Mouse (Mus musculus) forelimb bud, embryonic 11.5 days (tissue): ENCODE data around the gene Dip2a.

Experiments used
- DNase-seq: peaks from one replicate; pipeline ENCODE4 v3.0.0-alpha.2; 2012; ENCODE audit warnings: low read depth, low spot score

The Dip2a gene

GRCm38 (mm10) chr10:76306738-76307137, 38.4 kb downstream of the Dip2a start:
- DNase-seq: no peak

DNA sequence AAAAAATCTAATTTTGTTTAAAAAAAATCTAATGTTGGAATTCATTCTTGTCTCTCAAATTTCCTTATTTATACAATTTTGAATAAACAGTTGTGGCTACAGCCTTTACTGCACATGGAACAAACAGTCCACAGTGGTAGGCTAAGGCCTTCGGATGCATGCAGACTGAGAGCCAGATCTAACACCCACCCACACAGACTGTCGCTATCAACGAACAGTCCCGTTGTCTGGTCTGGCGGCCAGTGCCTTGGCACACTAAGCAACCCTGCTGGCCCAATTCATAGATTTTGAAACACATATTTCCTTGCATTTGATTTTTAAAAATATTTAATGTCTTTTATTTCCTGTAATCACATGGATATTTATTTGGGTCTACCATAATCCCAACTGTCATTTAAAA, 45.0 kb downstream of the Dip2a start:
- DNase-seq: no peak

DNA sequence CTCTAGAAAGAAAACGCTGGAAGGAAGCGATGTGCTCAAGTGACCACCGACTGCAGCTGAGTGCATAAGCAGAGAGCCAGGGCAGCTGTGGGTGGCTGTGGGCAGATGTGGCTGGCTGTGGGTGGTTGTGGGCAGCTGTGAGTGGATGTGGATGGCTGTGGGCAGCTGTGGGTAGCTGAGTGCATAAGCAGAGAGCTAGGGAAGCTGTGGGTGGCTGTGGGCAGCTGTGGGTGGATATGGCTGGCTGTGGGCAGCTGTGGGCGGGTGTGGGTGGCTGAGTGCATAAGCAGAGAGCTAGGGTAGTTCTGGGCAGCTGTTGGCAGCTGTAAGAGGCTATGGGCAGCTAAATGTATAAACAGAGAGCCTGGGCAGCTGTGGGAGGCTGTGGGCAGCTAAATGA, 51.9 kb downstream of the Dip2a start:
- no peak for DNase-seq

- no peak for DNase-seq
Observed at GRCm38 (mm10) chr10:76289936-76290671, 55.0 kb downstream of the Dip2a start.

- DNase-seq: no peak
Observed at GRCm38 (mm10) chr10:76289052-76289451, 56.0 kb downstream of the Dip2a start.

GRCm38 (mm10) chr10:76288268-76288993, 56.7 kb downstream of the Dip2a start:
- peak; percentile 11 for DNase-seq

DNA sequence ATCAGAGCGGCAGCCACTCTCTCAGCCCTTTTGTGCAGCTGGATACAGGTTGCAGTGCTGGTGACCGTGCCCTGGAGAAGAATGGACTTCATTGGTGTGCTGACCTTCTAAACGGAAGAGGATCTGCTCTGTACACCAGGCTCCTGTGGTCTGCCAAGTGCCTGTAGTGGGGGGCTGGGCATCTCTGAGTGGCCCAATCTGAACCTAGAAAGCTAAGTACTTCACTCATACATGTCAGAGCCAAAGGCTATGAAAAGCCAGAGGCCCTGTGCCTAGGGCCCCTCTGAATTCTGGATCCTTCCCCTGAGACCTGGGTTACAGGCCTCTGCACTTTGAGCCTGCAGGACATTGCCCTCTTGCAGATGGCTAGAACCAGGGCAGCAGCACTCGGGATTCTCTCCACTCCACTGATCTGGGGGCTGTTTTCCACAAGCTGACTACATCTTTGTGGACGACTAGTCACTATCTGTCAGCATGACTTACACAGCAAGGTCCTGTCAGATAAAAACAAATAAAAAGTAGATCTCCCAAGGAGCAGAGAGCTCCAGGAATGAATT, 66.5 kb downstream of the Dip2a start:
- DNase-seq: no peak

DNA sequence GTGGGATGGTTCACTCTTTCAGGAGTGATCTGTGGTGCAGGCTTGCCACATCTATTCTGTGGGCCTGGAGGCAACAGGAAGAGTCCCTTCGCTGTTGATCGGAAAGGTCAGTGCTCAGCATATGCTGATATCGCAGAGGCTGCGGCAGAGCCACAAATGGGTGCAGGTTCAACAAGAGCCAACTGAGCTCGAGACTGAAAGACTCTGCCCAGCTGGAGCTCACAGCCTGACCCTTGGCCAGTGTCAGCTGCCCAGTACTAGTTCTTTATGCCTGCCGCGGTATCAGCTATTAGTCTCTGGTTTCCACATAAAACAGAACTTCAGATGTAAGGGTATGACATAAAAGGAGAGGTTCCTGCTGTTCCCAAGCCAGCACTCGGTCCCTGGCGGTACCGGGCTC, 69.8 kb downstream of the Dip2a start:
- DNase-seq: no peak

DNA sequence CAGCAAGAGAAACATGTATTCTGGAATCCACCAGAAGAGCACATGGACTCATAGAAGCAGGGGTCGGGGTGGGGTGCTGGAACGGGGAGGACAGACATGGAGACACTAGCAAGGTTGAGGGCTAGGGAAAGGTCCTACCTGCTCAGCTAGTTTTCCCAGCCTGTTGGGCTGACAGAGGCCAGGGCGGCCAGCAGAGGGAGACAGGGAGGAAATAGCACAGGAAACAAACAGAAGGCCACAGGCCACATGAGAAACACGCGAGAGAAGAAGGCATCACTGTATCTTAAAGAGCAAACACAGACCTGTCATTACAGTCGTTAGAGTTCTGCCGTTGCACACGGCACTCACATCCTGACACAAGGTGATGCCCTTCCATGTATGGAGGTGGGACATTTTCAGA, 73.9 kb downstream of the Dip2a start:
- peak; percentile 10 for DNase-seq

GRCm38 (mm10) chr10:76262431-76262830, 82.7 kb downstream of the Dip2a start:
- no peak for DNase-seq

DNA sequence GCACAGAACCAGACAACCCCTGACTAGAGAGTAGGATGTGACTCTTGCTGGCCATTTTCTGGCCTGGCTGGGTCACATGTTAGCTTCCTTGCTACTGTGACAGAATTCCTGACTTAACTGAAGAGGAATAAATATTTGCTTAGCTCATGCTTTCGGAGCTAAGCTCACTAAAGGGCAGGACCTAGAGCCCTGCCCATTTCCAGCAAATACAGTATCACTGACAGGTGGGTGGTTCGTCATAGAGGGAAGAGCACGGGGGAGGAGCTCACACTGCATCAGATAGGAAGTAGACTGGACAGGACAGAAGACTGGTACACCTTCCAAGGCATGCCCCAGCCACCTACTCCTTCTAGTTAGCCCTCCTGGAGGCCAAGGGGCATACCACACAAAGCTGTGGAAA, 83.6 kb downstream of the Dip2a start:
- no peak for DNase-seq

DNA sequence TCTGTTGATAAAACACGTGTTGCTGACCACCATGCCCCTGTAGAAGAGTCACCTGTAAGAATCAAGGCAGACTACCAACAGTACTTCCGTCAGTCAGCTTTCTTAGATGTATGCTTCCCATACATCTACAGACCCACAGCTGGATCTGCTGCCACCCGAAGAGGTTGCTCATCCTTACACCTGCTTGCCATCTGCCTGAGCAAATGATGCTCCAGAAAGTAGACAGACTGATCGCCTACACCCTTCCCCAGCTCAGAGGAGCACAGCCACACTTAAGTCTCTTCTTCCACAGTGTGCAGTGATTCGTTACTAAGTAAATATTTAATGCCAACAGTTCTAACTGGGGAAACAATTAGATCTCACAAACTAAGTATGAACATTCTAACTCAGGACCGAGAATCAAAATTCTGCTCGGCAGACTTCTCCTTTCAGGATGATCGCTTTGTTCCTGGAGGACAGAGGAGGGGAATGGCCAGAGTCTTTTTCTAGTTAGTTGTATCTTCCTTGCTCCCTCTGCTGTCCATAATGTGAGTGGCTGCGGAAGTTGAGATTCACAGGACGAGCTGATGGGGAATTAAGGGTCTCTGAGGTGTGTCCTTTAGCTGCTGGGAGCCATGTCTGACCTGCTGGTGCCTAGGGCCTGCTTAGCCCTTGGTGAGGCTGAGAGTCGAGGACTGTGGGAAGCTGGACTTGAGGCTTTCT, 84.6 kb downstream of the Dip2a start:
- DNase-seq: no peak

- DNase-seq: peak; percentile 11
Observed at GRCm38 (mm10) chr10:76259566-76260232, 85.4 kb downstream of the Dip2a start.

DNA sequence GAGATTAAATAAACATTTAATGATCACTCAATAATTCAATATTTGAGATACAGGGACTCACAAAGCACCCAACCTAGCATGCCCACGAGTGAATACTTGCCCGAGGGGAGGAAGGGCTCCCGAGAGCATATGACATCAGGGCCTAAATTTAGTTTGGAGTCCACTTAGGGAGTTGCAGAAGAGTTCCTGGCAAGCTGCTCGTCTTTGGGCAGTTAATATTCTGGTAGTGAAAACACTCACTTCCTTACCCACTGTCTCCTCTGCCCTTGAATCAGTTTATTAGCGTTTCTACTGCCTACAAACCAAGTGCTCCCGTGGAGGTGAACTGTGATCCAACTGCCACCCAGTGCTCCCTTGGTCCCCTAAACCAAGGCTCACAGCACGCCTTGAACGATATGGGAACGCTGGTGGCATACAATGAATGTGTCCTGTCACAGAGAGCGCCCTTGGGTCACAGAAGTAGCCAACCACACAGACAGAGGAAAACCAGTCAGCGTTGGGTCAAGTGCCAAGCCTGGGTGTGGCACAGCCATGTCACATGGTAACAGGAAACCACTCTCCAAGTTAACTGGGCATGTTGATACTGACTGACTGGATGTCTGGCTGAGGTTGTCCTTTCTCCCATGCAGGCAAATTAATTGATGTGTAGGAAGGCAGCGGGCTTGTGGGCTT, 87.2 kb downstream of the Dip2a start:
- DNase-seq: no peak

- DNase-seq: no peak
Observed at GRCm38 (mm10) chr10:76257231-76257630, 87.9 kb downstream of the Dip2a start.

- no peak for DNase-seq
Observed at GRCm38 (mm10) chr10:76255617-76256016, 89.5 kb downstream of the Dip2a start.

GRCm38 (mm10) chr10:76253536-76253935, 91.6 kb downstream of the Dip2a start, which contains the start of gene S100b:
S100b (plus strand) TSS chr10:76253853.
- no peak for DNase-seq

- DNase-seq: no peak
Observed at GRCm38 (mm10) chr10:76253079-76253478, 92.0 kb downstream of the Dip2a start.

- no peak for DNase-seq
Observed at GRCm38 (mm10) chr10:76250870-76251269, 94.2 kb downstream of the Dip2a start.

GRCm38 (mm10) chr10:76248647-76248968, 96.5 kb downstream of the Dip2a start:
- no peak for DNase-seq

- DNase-seq: no peak
Observed at GRCm38 (mm10) chr10:76247960-76248646, 97.0 kb downstream of the Dip2a start.
